Mouse (Mus musculus): Measurements from ENCODE around the gene Mylk4.

- TF ChIP-seq CTCF (IDR thresholded peaks at IDR 0.05; ENCODE audit: control insufficient read depth, insufficient read depth, low read length) (no peak), POLR2A (IDR thresholded peaks at IDR 0.05; ENCODE audit: borderline replicate concordance, control insufficient read depth, low read depth, low read length) (no peak)
Measured at GRCm38 (mm10) chr13:32698956-32699355, 84.8 kb downstream of the Mylk4 start.
